Mouse (Mus musculus) CD8-positive naive resting alpha-beta T cell, adult 2 months (primary cell): ENCODE results near the gene Dync2li1.

Experiments used
- DNase-seq, 2 experiments: peaks; one replicate each; pipeline ENCODE4 v3.0.0; 2022; ENCODE audit warnings: low read depth in 2 of 2, low spot score in 2 of 2

Dync2li1 gene

DNA sequence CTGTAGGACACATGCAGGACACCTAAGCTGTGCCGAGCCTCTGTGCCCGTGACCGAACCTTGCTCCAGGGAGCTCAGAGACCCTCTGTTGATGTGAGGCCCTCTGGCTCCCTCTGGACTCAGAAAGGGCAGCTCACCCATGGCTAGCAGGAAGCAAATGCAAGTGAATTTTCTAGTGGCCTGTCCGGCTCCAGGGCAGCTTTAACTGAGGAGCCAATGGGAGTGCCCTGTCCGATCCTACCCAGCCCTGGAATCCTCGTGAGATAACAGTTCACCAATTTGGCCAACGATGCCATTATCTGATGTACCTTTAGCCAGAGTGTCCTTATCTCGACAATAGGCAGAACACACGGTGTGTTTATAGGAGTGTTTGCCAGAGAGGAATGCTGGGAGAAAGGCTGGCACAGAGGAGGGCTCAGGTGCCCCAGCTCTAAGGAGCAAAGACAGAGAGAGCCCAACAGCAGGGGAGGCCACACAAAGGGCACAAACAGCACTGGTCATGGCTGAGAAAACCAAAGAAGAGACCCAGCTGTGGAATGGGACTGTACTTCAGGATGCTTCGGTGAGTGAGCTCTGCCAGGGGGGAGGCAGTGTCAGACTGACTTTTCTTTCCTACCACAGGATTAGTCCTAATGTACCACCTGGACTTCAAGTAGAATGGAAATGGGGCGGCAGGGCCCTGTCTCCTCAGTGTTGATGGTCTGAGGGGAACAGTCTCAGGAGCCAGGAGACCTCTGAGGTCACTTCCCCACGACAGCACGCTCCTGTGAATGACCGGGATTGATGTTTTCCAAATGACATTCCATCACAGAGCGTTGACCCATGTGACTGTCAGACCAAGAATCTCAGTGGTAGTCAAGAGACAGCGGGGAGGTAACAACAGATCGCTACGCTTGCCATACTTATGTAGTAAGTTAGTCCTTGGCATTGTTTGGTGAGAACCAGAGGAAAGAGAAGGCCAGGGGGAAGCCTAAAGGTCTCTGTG is 56.7 kb downstream of the Dync2li1 start, which contains the start of gene Abcg5:
Abcg5 (minus strand) TSS at position 278 of the 984 bp plus-strand sequence.
- DNase-seq = no peak

DNA sequence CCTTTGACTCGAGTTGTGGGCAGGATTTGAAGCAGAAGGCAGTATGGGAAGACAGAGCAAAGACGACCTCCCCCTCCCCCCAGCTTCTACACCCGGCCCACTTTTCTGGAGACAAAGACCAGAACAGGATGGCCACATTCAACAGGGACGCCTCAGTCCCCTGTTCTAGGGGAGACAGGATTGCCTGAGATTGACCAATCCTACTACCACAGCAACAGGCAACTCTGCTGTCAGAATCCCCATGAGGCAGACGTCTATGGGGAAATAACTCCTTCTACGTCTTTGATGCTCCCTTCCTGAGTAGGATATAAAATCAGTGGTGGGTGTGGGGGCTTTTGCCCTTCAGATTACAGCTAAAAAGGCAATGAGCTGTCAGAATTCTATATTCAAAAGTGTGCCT is 58.0 kb downstream of the Dync2li1 start:
- DNase-seq = no peak

DNA sequence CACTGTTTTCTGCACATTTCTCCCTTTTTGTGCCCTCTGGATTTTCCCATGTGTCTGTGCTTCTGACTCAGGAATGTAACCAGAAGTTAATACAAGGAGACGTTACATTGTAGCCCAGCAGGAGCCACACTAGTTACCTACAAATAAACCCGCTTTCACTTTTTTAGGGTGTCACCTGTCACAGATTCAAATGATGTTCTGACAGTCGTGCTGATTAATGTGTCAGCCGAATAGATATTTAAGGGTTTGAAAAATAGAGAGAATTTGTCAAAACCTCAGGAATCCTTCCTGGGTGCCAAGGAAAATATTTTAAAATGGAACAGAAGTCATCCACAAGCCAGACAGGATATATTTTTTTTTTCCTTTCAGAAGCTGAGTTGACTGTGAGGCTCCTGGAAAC is 59.0 kb downstream of the Dync2li1 start:
- no peak for DNase-seq

DNA sequence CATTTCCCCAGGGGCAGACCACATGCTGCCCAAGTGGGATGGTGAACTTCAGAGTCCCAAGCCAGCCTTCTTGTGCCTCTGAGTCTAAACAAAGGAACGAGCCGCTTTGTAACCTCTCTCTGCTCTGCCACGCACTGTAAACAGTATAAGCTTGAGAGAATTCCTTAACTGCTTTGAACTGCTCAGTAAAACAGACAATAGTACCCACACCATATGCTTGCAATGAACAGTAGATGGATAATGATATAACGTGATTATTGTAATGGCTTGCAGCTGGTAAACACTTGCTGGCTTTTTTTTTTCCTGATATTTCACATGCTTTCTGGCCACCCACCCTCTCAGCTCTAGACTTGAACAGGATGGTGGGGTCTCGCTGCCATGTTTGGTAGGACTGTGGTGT is 61.7 kb downstream of the Dync2li1 start:
- no peak for DNase-seq

DNA sequence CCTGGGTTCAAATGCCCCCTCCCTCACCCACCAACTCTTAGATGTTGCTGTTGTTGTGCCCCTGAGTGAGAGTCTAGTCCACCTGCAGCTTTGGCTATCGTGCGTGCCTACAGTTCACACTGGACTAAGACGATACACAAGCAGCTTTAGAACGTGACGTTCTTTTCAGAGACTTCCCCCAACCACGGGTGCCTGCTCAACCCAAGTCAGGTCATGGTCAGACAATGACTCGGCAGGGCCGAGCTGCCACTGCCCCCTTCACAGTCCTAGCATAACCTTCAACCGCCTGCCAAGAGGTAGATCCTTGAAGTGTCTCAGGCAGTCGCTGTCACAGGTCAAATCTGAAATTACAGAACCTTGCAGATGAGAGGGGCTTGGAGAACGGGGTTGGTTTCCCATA is 62.5 kb downstream of the Dync2li1 start:
- DNase-seq = no peak

DNA sequence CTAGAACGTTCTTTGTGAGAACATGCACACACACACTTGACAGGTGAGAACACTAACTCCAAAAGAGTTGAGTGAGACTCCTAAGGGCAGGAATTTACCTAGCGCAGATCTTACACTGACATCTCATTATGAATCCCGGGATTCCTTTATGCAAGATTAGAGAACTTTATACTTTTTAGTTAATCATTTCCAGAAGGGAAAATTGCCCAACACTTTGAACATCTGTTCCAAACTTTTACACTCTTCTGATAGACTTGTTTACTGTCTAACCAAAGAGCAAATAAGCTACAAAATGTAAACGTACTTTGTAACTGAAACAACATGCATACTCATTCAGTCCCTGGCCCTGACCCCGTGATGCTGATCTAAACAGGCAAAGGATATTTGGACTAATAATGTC is 63.0 kb downstream of the Dync2li1 start:
- no peak for DNase-seq

DNA sequence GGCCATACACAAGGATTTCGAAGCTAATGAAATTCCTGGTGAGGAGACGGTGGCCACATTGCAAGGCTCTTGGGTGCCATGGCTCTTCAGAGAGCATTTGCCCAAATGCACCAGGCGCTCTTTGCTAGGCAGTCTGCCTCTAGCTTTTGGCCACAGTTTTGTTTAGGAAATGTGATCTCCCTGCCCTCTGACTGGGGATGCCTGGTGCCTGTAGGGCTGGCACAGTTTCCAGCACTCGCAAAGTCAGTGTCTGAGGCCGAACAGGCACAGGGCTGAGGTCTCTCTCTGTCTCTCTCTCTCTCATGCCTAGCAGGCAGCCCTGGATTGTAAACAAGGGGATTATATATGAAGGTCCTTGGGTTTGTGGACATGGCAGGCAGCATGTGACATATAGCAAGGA is 63.8 kb downstream of the Dync2li1 start:
- no peak for DNase-seq

DNA sequence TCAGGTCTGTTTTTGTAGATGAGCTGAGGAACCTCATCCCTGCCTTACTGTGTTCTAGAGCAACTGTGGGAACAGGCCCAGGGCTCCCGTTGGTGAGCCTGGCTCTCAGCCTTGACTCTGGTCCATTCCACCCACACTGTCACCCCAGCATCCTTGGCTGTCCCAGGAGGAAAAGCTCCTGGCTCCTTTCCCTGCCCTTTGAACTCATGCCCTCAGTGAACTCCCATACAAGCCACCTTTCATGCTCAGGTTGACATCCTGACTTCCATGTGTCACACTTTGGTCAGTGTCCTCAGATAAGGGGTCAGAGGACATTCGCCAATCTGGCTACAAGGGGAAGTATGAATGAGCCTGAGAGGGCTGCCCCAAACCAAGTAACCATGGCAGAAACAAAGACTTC is 67.4 kb downstream of the Dync2li1 start:
- DNase-seq = no peak

DNA sequence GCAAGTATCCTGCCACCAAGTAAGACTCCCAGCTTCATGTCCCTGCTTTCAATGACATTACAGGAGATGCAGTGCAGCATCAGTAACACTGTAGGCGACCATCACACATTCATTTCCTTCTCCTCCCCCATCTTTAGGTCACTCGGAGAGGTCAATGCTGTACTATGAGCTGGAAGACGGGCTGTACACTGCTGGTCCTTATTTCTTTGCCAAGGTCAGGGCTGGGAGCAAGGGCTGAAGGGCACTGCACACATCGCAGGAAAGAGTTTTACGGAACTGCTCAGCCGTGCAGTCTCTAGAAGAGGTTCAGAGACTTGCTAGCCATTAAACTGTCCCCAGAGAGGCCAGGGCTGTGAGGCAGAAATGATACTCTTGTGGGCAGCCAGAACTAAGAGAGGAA is 70.2 kb downstream of the Dync2li1 start:
- no peak for DNase-seq

DNA sequence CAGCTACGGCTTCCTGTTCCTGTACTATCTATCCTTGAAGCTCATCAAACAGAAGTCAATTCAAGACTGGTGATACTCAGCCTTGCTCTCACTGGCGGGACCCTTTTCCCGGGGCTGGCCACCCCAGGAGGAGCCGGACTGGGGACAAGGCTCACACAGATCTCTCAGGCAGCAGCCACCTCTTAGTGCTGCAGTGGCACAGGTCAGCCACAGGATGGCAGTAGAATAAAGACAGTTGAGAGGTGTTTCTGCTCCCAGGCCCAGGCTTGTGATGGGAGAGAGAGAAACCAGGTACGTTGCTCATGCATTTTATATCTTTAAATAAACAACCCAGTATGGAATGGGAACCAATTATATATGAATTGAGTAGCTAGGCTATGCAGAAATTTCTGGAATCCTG is 72.4 kb downstream of the Dync2li1 start:
- peak; percentile 10 to 49 for DNase-seq
